Mouse (Mus musculus) megakaryocyte-erythroid progenitor cell, adult 5-6 weeks (primary cell): ENCODE measurements around the gene Padi2. TPM values are rescaled to one million over a fixed set of nuclear protein-coding genes. Genes with fewer than 3 reads are reported as not detected.

Experiments
- ATAC-seq: replicated peaks from 2 replicates; pipeline ENCODE4 v1.8.0; 2016; ENCODE audit warnings: mild to moderate bottlenecking, inconsistent platforms; ENCODE audit not compliant: severe bottlenecking, poor library complexity, low FRiP score, low TSS enrichment
- total RNA-seq, 2 experiments: library from RNA; stranded (forward) in 1 of 2; stranded (reverse) in 1 of 2; fragments of 200-1000, 215-1000 nt in 1 of 2; fragments of >200 nt in 1 of 2; fragmentation: Nextera tagmentation in 1 of 2; gene quantifications; 2 replicates each; pipeline ENCODE4 v1.2.3; 2014 to 2017

Gene Padi2
- total RNA-seq, 2 experiments from 2014 or later: 1.6 to 2.9 TPM

- no peak for ATAC-seq
These were observed 9.1 kb downstream of the Padi2 start for GRCm38 (mm10) chr4:140915235-140915634.

- no peak for ATAC-seq
These were observed 10.2 kb downstream of the Padi2 start for GRCm38 (mm10) chr4:140916296-140916695.

GRCm38 (mm10) chr4:140917451-140917850 is 11.3 kb downstream of the Padi2 start:
- ATAC-seq: peak; percentile 5; the same call in 1 of the 2 replicates

GRCm38 (mm10) chr4:140919974-140920836 is 14.1 kb downstream of the Padi2 start:
- ATAC-seq: no peak

GRCm38 (mm10) chr4:140922508-140922907 is 16.4 kb downstream of the Padi2 start:
- no peak for ATAC-seq

GRCm38 (mm10) chr4:140925648-140926047 is 19.5 kb downstream of the Padi2 start:
- ATAC-seq: no peak

- ATAC-seq: no peak
These were observed 22.2 kb downstream of the Padi2 start for GRCm38 (mm10) chr4:140928349-140928748.

- no peak for ATAC-seq
These were observed 23.6 kb downstream of the Padi2 start for GRCm38 (mm10) chr4:140929745-140930144.

- peak; percentile 48; the same call in 1 of the 2 replicates for ATAC-seq
These were observed 24.8 kb downstream of the Padi2 start for GRCm38 (mm10) chr4:140930900-140931470.

- ATAC-seq: no peak
These were observed 29.5 kb downstream of the Padi2 start for GRCm38 (mm10) chr4:140935643-140936042.

- ATAC-seq: no peak
These were observed 38.2 kb downstream of the Padi2 start for GRCm38 (mm10) chr4:140944356-140944755.

GRCm38 (mm10) chr4:140944961-140945442 is 38.9 kb downstream of the Padi2 start:
- peak; percentile 53; the same call in 1 of the 2 replicates for ATAC-seq

GRCm38 (mm10) chr4:140945571-140945970 is 39.4 kb downstream of the Padi2 start:
- no peak for ATAC-seq

- ATAC-seq: peak; percentile 66
These were observed 39.9 kb downstream of the Padi2 start for GRCm38 (mm10) chr4:140946048-140946447.

- no peak for ATAC-seq
These were observed 40.5 kb downstream of the Padi2 start for GRCm38 (mm10) chr4:140946580-140947205.

- ATAC-seq: no peak
These were observed 41.6 kb downstream of the Padi2 start for GRCm38 (mm10) chr4:140947487-140948440.

- ATAC-seq: no peak
These were observed 42.3 kb downstream of the Padi2 start for GRCm38 (mm10) chr4:140948481-140948880.

- ATAC-seq: no peak
These were observed 42.9 kb downstream of the Padi2 start for GRCm38 (mm10) chr4:140949052-140949451.

GRCm38 (mm10) chr4:140949616-140950015 is 43.5 kb downstream of the Padi2 start:
- no peak for ATAC-seq
